8 mouse cellular contexts compared by ENCODE assay signal in the genomic region with DNA sequence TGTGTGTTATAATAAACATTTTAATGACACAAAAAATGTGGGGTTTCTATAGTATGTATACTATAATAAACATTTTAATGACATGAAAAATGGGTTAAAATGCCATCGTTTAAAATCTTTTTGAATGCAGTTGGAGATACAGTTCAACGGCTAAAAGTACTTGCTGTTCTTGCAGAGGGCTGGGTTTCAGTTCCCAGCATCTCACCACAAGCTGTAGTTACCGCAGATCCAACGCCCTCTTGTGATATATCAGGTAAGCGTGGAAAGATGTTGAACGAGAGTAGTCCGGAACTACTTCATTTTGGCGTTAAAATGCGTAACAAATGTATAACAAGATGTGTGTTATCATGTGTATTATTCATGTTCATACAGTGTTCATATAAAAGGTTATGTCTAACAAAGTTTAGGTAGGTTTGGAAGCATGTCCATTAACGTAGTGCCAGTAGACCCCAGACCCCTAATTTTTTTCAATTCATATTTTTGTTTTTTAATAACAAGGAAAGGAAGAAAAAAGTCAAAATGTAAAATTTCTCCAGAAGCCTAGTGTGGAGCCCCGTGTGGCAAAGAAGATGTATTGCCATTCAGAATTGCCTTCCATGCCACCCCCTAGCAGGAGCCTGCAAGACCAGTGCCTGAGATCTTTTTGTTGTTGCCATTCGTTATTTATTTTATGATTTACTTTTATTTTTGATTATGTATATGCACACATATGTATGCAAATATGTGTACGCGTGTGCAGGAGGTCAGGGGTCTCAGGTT. TPM values are rescaled to one million over a fixed set of nuclear protein-coding genes. Genes with fewer than 3 reads are reported as not detected.
DNase-seq lines count a peak whose midpoint lies in the region; ATAC-seq lines count a peak whose summit lies in the region.

No protein-coding gene starts in this region.

- peak overlapping the region; percentile 81 for H3K4me3 ChIP-seq in heart, embryonic 15.5 days
- no peak overlapping the region for H3K4me3 ChIP-seq in midbrain, embryonic 11.5 days (ENCODE audit: low read depth, low read length)

- 37% methylated on average over 14 of the region's 14 CpGs for WGBS in heart, embryonic 15.5 days
- WGBS in midbrain, embryonic 11.5 days: 40% methylated on average over 14 of the region's 14 CpGs

- H3K36me3 ChIP-seq in heart, embryonic 15.5 days: peaks cover 14% of the 10 kb centered on the region
- peaks cover 11% of the 10 kb centered on the region for H3K36me3 ChIP-seq in midbrain, embryonic 11.5 days (ENCODE audit: control insufficient read depth, insufficient read depth, low read length)

- no peak for ATAC-seq in heart, embryonic 15.5 days (replicated peaks; ENCODE audit: insufficient number of reproducible peaks, insufficient read depth, low FRiP score, low read depth)
- ATAC-seq in granulocyte monocyte progenitor cell, adult 5-6 weeks (replicated peaks; ENCODE audit: poor library complexity, severe bottlenecking): peak; percentile 16; the same call in 1 of the 2 replicates
- peak; percentile 1; the same call in 1 of the 2 replicates for ATAC-seq in midbrain, embryonic 11.5 days (ENCODE audit: low FRiP score)

- no peak for DNase-seq in heart, postnatal 36 days
- peak; percentile 13 for DNase-seq in MN1 (ENCODE audit: low spot score)
- peak; percentile 86 for DNase-seq in midbrain, embryonic 11.5 days (ENCODE audit: low spot score, missing footprints)
- DNase-seq in Muller cell, postnatal 12 days (ENCODE audit: inconsistent ontology term): no peak
- DNase-seq in adrenal gland, postnatal 4 days (ENCODE audit: low spot score in 2 of 2): no peak
- DNase-seq in ovary, adult 18-20 months (ENCODE audit: low spot score): no peak

- no peaks in the 10 kb centered on the region for H3K9me3 ChIP-seq in heart, embryonic 15.5 days (replicated peaks)
- no peaks in the 10 kb centered on the region for H3K9me3 ChIP-seq in midbrain, embryonic 11.5 days (ENCODE audit: control insufficient read depth, low read length)

- peak overlapping the region; percentile 75 for H3K4me2 ChIP-seq in heart, embryonic 15.5 days
- H3K4me2 ChIP-seq in midbrain, embryonic 11.5 days: peak overlapping the region; percentile 52; the same call in 1 of the 2 replicates

- H3K9ac ChIP-seq in heart, embryonic 15.5 days: no peak overlapping the region
- H3K9ac ChIP-seq in midbrain, embryonic 11.5 days (ENCODE audit: low read length): no peak overlapping the region

- H3K4me1 ChIP-seq in heart, embryonic 15.5 days (replicated peaks): peaks cover 9% of the 10 kb centered on the region
- peaks cover 9% of the 10 kb centered on the region for H3K4me1 ChIP-seq in midbrain, embryonic 11.5 days (ENCODE audit: control insufficient read depth, insufficient read depth, low read length)

- H3K27ac ChIP-seq in heart, embryonic 15.5 days: no peak overlapping the region
- no peak overlapping the region for H3K27ac ChIP-seq in midbrain, embryonic 11.5 days (ENCODE audit: low read depth, low read length)

- no peaks in the 10 kb centered on the region for H3K27me3 ChIP-seq in heart, embryonic 15.5 days
- no peaks in the 10 kb centered on the region for H3K27me3 ChIP-seq in midbrain, embryonic 11.5 days (ENCODE audit: control insufficient read depth, insufficient read depth, low read length)

- intact Hi-C loops in heart, postnatal 36 days (cut with DNase I): loop anchor here (1.0 to 10.0 kb wide), 3 partner anchors 71 to 208 kb away; partner anchors contain the start of gene Zfp212

RNA-seq across cellular contexts. Expression of gene Zfp746, which starts 0.7 kb away (rescaled TPM):
- polyA plus RNA-seq in heart, embryonic 15.5 days (2015; fragmentation: Nextera tagmentation; extraction: Ambion mirVana): 7.8 and 11.6 TPM in 2 replicates
- total RNA-seq in heart, postnatal 36 days (2021): 10 to 100 TPM; 10.1 to 12.2 TPM
- total RNA-seq in granulocyte monocyte progenitor cell, adult 5-6 weeks (2014; fragmentation: Nextera tagmentation): 20.3 and 26.2 TPM in 2 replicates
- total RNA-seq in granulocyte monocyte progenitor cell, adult 5-6 weeks (2017): 18.1 and 23.0 TPM in 2 replicates
- 20.0 and 21.1 TPM in 2 replicates for polyA plus RNA-seq in midbrain, embryonic 11.5 days (2014; fragmentation: Nextera tagmentation; extraction: Ambion mirVana)
- 10 to 100 TPM; 31.7 to 37.8 TPM for total RNA-seq in adrenal gland, postnatal 4 days (2021)

RNA-seq across cellular contexts. Expression of gene Zfp777, which starts 38.4 kb away (rescaled TPM):
- 2.8 and 4.1 TPM in 2 replicates for polyA plus RNA-seq in heart, embryonic 15.5 days (2015; fragmentation: Nextera tagmentation; extraction: Ambion mirVana)
- total RNA-seq in heart, postnatal 36 days (2021): 10 to 100 TPM; 12.0 to 16.4 TPM
- 22.2 and 22.8 TPM in 2 replicates for total RNA-seq in granulocyte monocyte progenitor cell, adult 5-6 weeks (2014; fragmentation: Nextera tagmentation)
- 37.6 and 40.1 TPM in 2 replicates for total RNA-seq in granulocyte monocyte progenitor cell, adult 5-6 weeks (2017)
- 9.2 and 9.5 TPM in 2 replicates for polyA plus RNA-seq in midbrain, embryonic 11.5 days (2014; fragmentation: Nextera tagmentation; extraction: Ambion mirVana)
- total RNA-seq in adrenal gland, postnatal 4 days (2021): 10 to 100 TPM; 43.3 to 44.0 TPM

Comparison
In these comparisons a context has a peak if more than half of its experiments do, and no peak if none do; other contexts are left out.
1. DNase-seq: peak in MN1 (single experiment) and midbrain, embryonic 11.5 days (single experiment); none in heart, postnatal 36 days (0 of 2), Muller cell, postnatal 12 days (single experiment), adrenal gland, postnatal 4 days (0 of 2) and ovary, adult 18-20 months (single experiment).